Mouse (Mus musculus) olfactory bulb, adult 2 months (tissue): ENCODE results near the gene Col4a3bp.

Experiments
- CTCF ChIP-seq: fragments of 200-500 bp; IDR thresholded peaks from 2 replicates; pipeline ENCODE4 v1.5.1; 2012; ENCODE audit warnings: low read depth, mild to moderate bottlenecking, low read length, moderate library complexity; ENCODE audit not compliant: insufficient read depth
- POLR2A ChIP-seq: fragments of 200-500 bp; IDR thresholded peaks from 2 replicates; pipeline ENCODE4 v1.6.1; 2012; ENCODE audit warnings: mild to moderate bottlenecking, low read depth, low read length, moderate library complexity; ENCODE audit not compliant: insufficient read depth

GRCm38 (mm10) chr13:96671906-96672234 is 129.5 kb downstream of the Col4a3bp start:
- no peak for TF ChIP-seq POLR2A
- no peak for TF ChIP-seq CTCF
